Mouse (Mus musculus) layer of hippocampus, adult 8-10 months (tissue): ENCODE data around the gene Stc2. TPM values are rescaled to one million over a fixed set of nuclear protein-coding genes. Genes with fewer than 3 reads are reported as not detected.

ENCODE experiments used
- DNase-seq, 2 experiments: peaks; one replicate each; pipeline ENCODE4 v3.0.0; 2022; ENCODE audit warnings: low spot score in 2 of 2
- total RNA-seq, 4 experiments: library from RNA; stranded (reverse); gene quantifications; 2 replicates each; pipeline ENCODE4 v1.2.4; 2022

Gene Stc2
- total RNA-seq, 4 experiments from 2014 or later = 3.2 to 6.4 (median 4.9) TPM

DNA sequence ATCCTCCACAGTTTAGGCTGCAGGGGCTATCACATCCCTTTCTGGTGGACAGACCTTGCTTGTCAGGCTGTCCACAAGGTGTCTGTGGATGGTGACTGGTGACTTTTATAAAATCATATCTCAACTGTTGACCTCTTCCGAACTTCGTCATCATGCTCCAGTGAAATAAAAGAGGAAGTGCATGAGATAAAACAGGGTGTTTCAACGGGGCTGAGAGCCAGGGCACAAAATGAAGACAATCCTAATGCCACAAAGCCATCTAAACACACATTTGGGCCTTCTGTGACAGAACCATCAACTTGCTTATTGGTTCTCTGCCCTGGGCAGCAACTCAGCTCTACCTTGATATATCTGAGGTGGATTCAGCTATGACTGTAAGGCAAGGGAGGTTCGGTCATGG, 3.0 kb downstream of the Stc2 start:
- no peak for DNase-seq

DNA sequence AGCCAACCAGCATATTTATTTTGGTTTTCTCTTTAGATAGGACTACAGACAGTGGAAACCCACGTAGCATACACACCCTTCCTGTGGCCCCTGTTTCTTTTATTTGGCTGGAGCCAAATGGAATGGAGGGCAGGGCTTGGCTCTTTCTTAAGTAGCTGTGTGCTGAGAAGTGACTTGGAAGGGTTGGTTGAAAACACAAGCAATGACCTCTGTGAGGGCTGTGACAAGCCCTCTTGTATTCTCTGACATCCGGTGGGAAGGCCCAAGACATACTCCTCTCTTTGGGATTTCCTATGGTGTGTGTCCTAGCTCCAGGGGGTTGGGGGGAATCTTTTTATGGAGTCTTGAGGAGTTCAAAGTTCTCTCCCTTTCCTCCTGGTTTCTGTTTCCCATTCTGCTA, 3.5 kb downstream of the Stc2 start:
- no peak for DNase-seq

DNA sequence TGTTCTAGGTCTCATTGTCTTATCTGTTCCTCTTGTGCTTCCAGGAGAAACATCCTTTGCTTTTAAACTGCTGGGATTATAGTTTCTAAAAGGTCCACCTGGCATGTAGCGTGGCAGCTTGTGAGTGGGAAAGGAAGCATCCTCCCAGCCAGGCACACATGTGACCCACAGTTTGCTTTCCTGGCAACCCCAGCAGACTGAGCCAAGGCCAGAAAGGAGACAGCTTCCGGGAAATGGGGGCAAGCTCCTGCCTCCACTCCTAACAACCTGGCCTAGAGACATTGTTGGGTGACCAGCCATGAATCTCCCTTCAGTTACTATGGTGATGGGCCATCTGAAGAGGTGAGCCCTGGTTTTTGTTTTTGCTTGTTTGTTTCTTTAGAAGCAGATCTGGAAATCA, 3.9 kb downstream of the Stc2 start:
- DNase-seq = peak in 1 of 2 experiments; percentile 10

DNA sequence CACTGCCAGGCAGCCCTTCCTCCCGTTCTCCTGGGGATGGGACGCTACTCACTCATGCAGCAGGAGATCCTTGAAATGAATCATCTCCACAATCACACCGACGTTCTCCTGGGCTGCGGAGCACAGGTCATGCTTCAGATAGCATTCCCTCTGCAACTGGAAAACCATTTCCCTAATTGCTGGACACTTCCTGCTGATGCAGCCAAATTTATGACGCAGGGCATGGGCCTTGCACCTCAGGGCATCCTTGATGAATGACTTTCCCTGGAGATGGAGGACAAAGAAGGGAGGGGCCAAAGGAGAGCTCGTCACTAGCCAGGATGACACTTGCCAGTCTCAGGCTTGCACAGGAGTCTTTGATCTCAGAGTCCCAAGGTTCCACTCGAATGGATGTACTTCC, 4.6 kb downstream of the Stc2 start:
- no peak for DNase-seq

DNA sequence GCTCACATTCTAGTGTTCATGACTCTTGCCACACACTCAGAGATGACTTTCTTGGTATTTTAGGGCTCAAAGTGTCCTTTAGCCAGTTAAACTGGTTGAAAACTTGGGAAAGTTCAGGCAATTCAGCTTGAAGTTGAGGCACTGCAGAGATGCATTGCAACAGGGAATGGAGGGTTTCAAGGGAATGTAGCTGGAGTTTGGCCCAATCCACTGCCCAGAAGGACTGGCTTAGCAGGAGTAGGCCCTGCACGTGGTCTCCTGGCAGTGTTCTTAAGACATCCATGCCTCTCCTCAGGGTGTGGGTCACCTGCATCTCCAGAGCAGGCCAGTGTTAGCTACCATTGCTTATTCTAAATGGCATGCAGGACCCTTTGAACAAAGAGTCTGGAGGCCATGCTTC, 7.0 kb downstream of the Stc2 start:
- no peak for DNase-seq

- no peak for DNase-seq
Measured at GRCm38 (mm10) chr11:31362330-31362729, 7.5 kb downstream of the Stc2 start.

DNA sequence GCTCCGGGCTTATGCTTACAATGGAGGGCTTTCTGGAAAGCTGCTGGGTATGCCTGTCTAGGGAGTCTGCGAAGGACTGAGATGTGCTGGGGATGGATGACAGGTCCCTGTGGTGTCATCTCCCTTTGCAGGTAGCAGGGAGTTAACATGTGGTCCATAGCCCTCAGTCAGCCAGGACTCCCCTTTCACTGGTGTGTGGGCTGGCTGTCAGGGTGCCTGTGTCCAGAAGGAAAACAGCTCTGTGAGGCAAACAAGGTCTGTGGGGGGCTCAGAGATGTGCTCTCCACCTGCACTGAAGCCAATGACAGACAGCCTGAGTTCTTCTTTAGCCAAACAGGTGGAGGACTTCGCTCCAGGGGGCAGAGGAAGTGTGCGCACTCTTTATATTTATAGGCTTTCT, 8.8 kb downstream of the Stc2 start:
- no peak for DNase-seq

DNA sequence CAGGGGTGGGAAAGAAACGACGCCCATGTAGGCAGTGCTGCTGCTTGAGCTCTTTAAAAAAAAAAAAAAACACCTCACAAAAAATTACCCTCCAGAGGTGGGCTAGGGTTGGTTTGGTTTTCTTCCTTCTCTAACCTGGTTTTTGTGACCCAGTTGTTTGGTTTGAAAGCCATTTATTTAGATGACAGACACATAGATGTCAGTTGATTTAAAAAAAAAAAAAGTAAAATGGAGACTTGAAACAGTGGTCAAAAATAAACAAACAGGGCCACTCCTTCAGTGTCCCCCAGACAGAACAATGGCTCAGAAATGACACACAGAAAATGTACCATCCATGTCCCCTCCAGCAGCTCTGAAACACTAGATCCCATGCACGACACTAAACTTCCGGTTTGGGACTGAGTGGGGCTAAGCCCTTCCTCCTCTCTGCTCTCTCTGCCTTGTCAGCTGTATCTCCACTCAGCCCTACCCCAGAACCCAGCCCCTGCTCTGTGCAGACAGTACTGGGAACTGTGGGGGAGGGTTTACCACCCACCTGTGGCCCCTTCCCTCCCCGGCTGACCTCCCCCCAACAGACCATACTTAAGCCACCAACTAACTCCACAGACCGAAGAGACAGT, 10.5 kb downstream of the Stc2 start:
- no peak for DNase-seq

- no peak for DNase-seq
Measured at GRCm38 (mm10) chr11:31358453-31358852, 11.4 kb downstream of the Stc2 start.

GRCm38 (mm10) chr11:31356866-31357265, 13.0 kb downstream of the Stc2 start:
- no peak for DNase-seq

- DNase-seq = no peak
Measured at GRCm38 (mm10) chr11:31355737-31356136, 14.1 kb downstream of the Stc2 start.

DNA sequence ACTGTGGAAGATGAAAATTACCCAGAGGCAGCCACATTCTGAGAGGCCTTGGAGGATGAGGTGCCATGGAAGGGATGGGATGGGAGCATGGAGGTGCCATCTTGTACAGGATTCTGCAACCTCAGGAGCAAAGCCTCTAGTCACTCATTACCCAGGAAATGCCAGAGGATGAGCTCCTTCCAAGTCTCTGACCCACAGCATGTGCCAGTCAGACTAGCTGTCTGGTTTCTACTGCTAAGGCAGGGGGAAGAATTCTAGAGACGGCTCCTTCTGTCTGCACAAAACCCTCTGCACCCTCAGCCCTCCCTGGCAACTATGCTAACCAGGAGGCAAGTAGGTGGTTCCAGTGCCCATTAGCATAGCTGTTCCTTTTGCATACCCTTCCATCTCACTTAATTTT, 15.4 kb downstream of the Stc2 start:
- DNase-seq = no peak

Other genes starting within 250 kb of the Stc2 start
- gene Gm17332, start 187.6 kb downstream of the Stc2 start, total RNA-seq = not detected